12 mouse cellular contexts compared by ENCODE assay signal in the genomic region with DNA sequence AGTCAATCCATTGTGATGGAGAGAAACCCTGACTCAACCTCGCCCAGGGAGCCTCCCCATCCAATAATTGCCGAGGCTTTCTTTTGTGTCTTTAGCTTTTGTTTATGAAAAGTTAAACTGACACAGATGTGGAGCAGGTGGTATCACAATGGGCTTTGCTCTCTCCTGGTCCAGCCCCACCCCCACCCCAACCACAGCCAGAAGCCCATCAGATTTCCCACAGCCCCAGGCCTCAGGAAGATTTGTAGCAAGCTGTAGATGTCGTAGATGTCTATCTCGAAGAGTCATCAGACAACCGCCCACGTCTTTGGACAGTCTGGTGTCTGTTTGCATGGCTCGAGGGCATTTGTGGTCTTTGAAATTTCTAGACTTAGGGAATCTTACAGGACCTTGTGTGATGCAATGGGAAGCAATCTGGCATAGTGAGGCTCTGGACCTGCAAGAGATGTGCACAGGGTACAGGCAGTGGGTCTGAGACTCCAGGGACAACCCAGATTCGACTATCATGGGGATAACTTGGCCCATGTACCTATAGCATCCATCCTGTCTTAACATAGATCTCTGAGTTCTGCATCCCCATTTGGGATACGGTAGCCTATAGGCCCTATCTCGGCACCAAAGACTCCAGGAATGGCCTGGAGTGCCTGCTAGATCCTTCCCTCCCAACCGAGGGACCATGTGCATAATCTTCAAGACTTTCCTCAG. TPM values are rescaled to one million over a fixed set of nuclear protein-coding genes. Genes with fewer than 3 reads are reported as not detected.
DNase-seq lines count a peak whose midpoint lies in the region; ATAC-seq and TF ChIP-seq lines count a peak whose summit lies in the region.
"Had no signal": no experiment of that assay in that cellular context is flagged by ENCODE, and none has a peak within 500 bp of the region (broad histone marks: within the 10 kb centered on the region; RNA-seq: fewer than 3 reads in every experiment).

No protein-coding gene starts in this region.

- no peak overlapping the region for H3K27ac ChIP-seq in liver, embryonic 11.5 days (ENCODE audit: low read depth, low read length)
- peak overlapping the region; percentile 78 for H3K27ac ChIP-seq in stomach, embryonic 16.5 days (ENCODE audit: low read length)
- H3K27ac ChIP-seq in stomach, postnatal 0 days (replicated peaks) = no peak overlapping the region; the same call in 1 of the 2 replicates
- H3K27ac ChIP-seq in embryonic facial prominence, embryonic 15.5 days (replicated peaks) = peak overlapping the region; percentile 86
- H3K27ac ChIP-seq: midbrain, embryonic 15.5 days had no signal

- no peaks in the 10 kb centered on the region for H3K9me3 ChIP-seq in liver, embryonic 11.5 days (ENCODE audit: control insufficient read depth, low read length)
- no peaks in the 10 kb centered on the region for H3K9me3 ChIP-seq in stomach, embryonic 16.5 days (replicated peaks; ENCODE audit: control insufficient read depth, low read length)
- H3K9me3 ChIP-seq in stomach, postnatal 0 days (ENCODE audit: control insufficient read depth, low read length) = no peaks in the 10 kb centered on the region
- H3K9me3 ChIP-seq in embryonic facial prominence, embryonic 15.5 days (replicated peaks) = no peaks in the 10 kb centered on the region
- H3K9me3 ChIP-seq: limb, embryonic 12.5 days; midbrain, embryonic 15.5 days had no signal

- 81% methylated on average over 11 of the region's 11 CpGs for WGBS in liver, embryonic 11.5 days
- WGBS in stomach, embryonic 16.5 days = 83% methylated on average over 11 of the region's 11 CpGs
- 74% methylated on average over 11 of the region's 11 CpGs for WGBS in stomach, postnatal 0 days
- 63% methylated on average over 11 of the region's 11 CpGs for WGBS in embryonic facial prominence, embryonic 15.5 days

- no peak overlapping the region for H3K9ac ChIP-seq in liver, embryonic 11.5 days (ENCODE audit: low read depth, low read length)
- no peak overlapping the region for H3K9ac ChIP-seq in stomach, embryonic 16.5 days (ENCODE audit: low read length)
- no peak overlapping the region for H3K9ac ChIP-seq in stomach, postnatal 0 days (ENCODE audit: low read length)
- H3K9ac ChIP-seq in embryonic facial prominence, embryonic 15.5 days = no peak overlapping the region
- H3K9ac ChIP-seq: limb, embryonic 12.5 days; midbrain, embryonic 15.5 days had no signal

- no peaks in the 10 kb centered on the region for H3K36me3 ChIP-seq in liver, embryonic 11.5 days (ENCODE audit: control insufficient read depth, insufficient read depth, low read length)
- H3K36me3 ChIP-seq in stomach, embryonic 16.5 days (ENCODE audit: control insufficient read depth, insufficient read depth, low read length) = no peaks in the 10 kb centered on the region
- no peaks in the 10 kb centered on the region for H3K36me3 ChIP-seq in stomach, postnatal 0 days (ENCODE audit: control insufficient read depth, insufficient read depth, low read length)
- H3K36me3 ChIP-seq in embryonic facial prominence, embryonic 15.5 days = no peaks in the 10 kb centered on the region
- H3K36me3 ChIP-seq: limb, embryonic 12.5 days; midbrain, embryonic 15.5 days had no signal

- no peak for TF ChIP-seq EP300 in stomach, postnatal 0 days (optimal IDR thresholded peaks at IDR 0.05)

- ATAC-seq in liver, embryonic 11.5 days (replicated peaks; ENCODE audit: low FRiP score) = no peak
- ATAC-seq in stomach, embryonic 16.5 days (ENCODE audit: insufficient read depth, low FRiP score) = no peak
- no peak for ATAC-seq in stomach, postnatal 0 days (ENCODE audit: low FRiP score, low TSS enrichment)
- no peak for ATAC-seq in embryonic facial prominence, embryonic 15.5 days (ENCODE audit: insufficient number of reproducible peaks, low FRiP score, low TSS enrichment, low read depth)
- ATAC-seq: midbrain, embryonic 15.5 days had no signal

- H3K4me2 ChIP-seq in liver, embryonic 11.5 days = no peak overlapping the region
- no peak overlapping the region for H3K4me2 ChIP-seq in stomach, embryonic 16.5 days (ENCODE audit: low read depth, low read length)
- H3K4me2 ChIP-seq in stomach, postnatal 0 days (replicated peaks; ENCODE audit: low read depth) = no peak overlapping the region
- no peak overlapping the region for H3K4me2 ChIP-seq in embryonic facial prominence, embryonic 15.5 days (replicated peaks)
- H3K4me2 ChIP-seq: limb, embryonic 12.5 days; midbrain, embryonic 15.5 days had no signal

- TF ChIP-seq CTCF in stomach, postnatal 0 days (IDR thresholded peaks at IDR 0.05; ENCODE audit: low read depth) = no peak

- H3K4me3 ChIP-seq in liver, embryonic 11.5 days (ENCODE audit: low read depth, low read length) = no peak overlapping the region
- no peak overlapping the region for H3K4me3 ChIP-seq in stomach, embryonic 16.5 days (replicated peaks; ENCODE audit: low read length)
- H3K4me3 ChIP-seq in stomach, postnatal 0 days (ENCODE audit: low read depth, low read length) = no peak overlapping the region
- no peak overlapping the region for H3K4me3 ChIP-seq in embryonic facial prominence, embryonic 15.5 days (replicated peaks)
- H3K4me3 ChIP-seq: limb, embryonic 12.5 days; midbrain, embryonic 15.5 days had no signal

- peaks cover 19% of the 10 kb centered on the region for H3K4me1 ChIP-seq in liver, embryonic 11.5 days (replicated peaks; ENCODE audit: control insufficient read depth, insufficient read depth, low read length)
- H3K4me1 ChIP-seq in stomach, embryonic 16.5 days (ENCODE audit: control insufficient read depth, insufficient read depth, low read length) = peaks cover 19% of the 10 kb centered on the region; the same call in 1 of the 2 replicates
- peaks cover 3% of the 10 kb centered on the region; the same call in 1 of the 2 replicates for H3K4me1 ChIP-seq in stomach, postnatal 0 days (replicated peaks; ENCODE audit: control insufficient read depth, insufficient read depth)
- H3K4me1 ChIP-seq in embryonic facial prominence, embryonic 15.5 days = peaks cover 47% of the 10 kb centered on the region

- DNase-seq in liver, embryonic 11.5 days (ENCODE audit: low spot score) = peak; percentile 22
- no peak for DNase-seq in liver
- DNase-seq in stomach, postnatal 0 days (ENCODE audit: low spot score) = no peak
- peak; percentile 92 for DNase-seq in MN1 (ENCODE audit: low spot score)
- DNase-seq in layer of hippocampus, postnatal 36 days = no peak
- DNase-seq: cerebellum, adult 11-12 months; lung, postnatal 14 days; right cerebral cortex, postnatal 25 days had no signal

- H3K27me3 ChIP-seq in liver, embryonic 11.5 days (replicated peaks; ENCODE audit: control insufficient read depth, insufficient read depth, low read length) = no peaks in the 10 kb centered on the region; the same call in 1 of the 2 replicates
- H3K27me3 ChIP-seq in stomach, embryonic 16.5 days (ENCODE audit: control insufficient read depth, insufficient read depth, low read length) = no peaks in the 10 kb centered on the region
- no peaks in the 10 kb centered on the region for H3K27me3 ChIP-seq in stomach, postnatal 0 days (ENCODE audit: control insufficient read depth, insufficient read depth, low read length)
- no peaks in the 10 kb centered on the region for H3K27me3 ChIP-seq in embryonic facial prominence, embryonic 15.5 days

RNA-seq across cellular contexts. Expression of a gene that starts 6.8 kb away (rescaled TPM):
- polyA plus RNA-seq in liver, embryonic 11.5 days (2014; fragmentation: Nextera tagmentation; extraction: Ambion mirVana) = 11.1 and 15.0 TPM in 2 replicates
- 4.8 and 5.2 TPM in 2 replicates for polyA plus RNA-seq in stomach, embryonic 16.5 days (2015; fragmentation: Nextera tagmentation; extraction: Ambion mirVana)
- polyA plus RNA-seq in stomach, postnatal 0 days (2015; fragmentation: Nextera tagmentation; extraction: Ambion mirVana) = 5.7 and 6.8 TPM in 2 replicates
- polyA plus RNA-seq in embryonic facial prominence, embryonic 15.5 days (2015; fragmentation: Nextera tagmentation; extraction: Ambion mirVana) = 8.3 and 11.2 TPM in 2 replicates
- 10 to 100 TPM; 38.7 to 39.9 TPM for total RNA-seq in layer of hippocampus, postnatal 36 days (2021)

Comparison
In these comparisons a context has a peak if more than half of its experiments do, and no peak if none do; other contexts are left out.
1. DNase-seq: peak in liver, embryonic 11.5 days (single experiment) and MN1 (single experiment); none in liver (single experiment), stomach, postnatal 0 days (single experiment) and layer of hippocampus, postnatal 36 days (0 of 2).
2. H3K27ac ChIP-seq: peak in stomach, embryonic 16.5 days (single experiment) and embryonic facial prominence, embryonic 15.5 days (single experiment); none in liver, embryonic 11.5 days (single experiment) and stomach, postnatal 0 days (single experiment).